Mouse (Mus musculus) megakaryocyte, embryonic 14.5 days (primary cell): ENCODE results near the gene Eepd1. TPM values are rescaled to one million over a fixed set of nuclear protein-coding genes. Genes with fewer than 3 reads are reported as not detected.

Source experiments
- H3K27me3 ChIP-seq: replicated peaks from 2 replicates; pipeline ENCODE3; 2012; ENCODE audit warnings: inconsistent platforms
- H3K36me3 ChIP-seq: replicated peaks from 2 replicates; pipeline ENCODE3; 2012; ENCODE audit warnings: low read length, inconsistent platforms, mixed read lengths
- H3K4me1 ChIP-seq: 2 replicates; pipeline ENCODE4 v1.6.1; 2012; ENCODE audit warnings: inconsistent platforms
- H3K4me3 ChIP-seq: replicated peaks from 2 replicates; pipeline ENCODE3; 2012; ENCODE audit warnings: moderate library complexity, mild to moderate bottlenecking, inconsistent platforms
- H3K9me3 ChIP-seq: 2 replicates; pipeline ENCODE4 v1.6.1; 2012; ENCODE audit warnings: inconsistent platforms
- FLI1 ChIP-seq: IDR thresholded peaks from 2 replicates; pipeline ENCODE4 v1.6.1; 2012; ENCODE audit warnings: low read length, inconsistent platforms, mixed read lengths
- GATA1 ChIP-seq: IDR thresholded peaks from 3 replicates; pipeline ENCODE4 v1.6.1; 2012; ENCODE audit warnings: mixed read lengths, low read length, inconsistent platforms, borderline replicate concordance
- polyA plus RNA-seq: library from polyadenylated mRNA; stranded (reverse); fragments of >175 nt; gene quantifications from 2 replicates; pipeline ENCODE4 v1.2.3, GENCODE M21; 2012; ENCODE audit warnings: low replicate concordance; ENCODE audit not compliant: insufficient read depth

The Eepd1 gene
- polyA plus RNA-seq, 1 experiment = 2.1 TPM

DNA sequence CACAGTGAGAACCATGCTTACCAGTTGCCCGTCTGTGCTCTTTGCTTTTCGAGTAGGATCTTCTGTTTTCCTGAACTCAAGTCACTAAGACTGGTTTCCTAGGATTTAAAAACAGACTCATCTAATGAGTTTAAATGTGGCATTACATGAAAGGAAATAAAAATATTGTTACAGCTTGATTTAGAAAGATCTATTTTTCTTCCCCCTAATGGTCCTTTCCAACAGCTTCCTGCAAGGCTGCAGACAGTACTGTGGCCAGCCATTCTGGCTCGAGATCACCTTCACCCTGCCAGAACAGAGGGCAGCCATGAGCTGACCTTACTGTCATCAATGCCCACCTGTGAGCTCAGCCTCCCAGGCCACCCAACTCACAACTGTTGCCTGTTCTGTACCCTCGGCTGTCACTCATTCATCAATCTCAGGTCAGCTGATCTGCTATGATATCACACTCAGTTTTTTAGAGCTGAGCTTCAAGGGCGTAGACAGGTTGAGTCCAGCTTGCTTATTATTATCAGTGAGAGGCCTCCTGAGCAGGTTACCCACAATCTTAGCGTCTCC is 73.0 kb downstream of the Eepd1 start:
- Histone ChIP-seq H3K9me3 (no peaks in the 10 kb centered on the region), H3K36me3 (no peaks in the 10 kb centered on the region), H3K27me3 (no peaks in the 10 kb centered on the region), H3K4me1 (no peaks in the 10 kb centered on the region), H3K4me3 (no peak overlapping the region)
- TF ChIP-seq FLI1 = no peak
- no peak for TF ChIP-seq GATA1

- TF ChIP-seq GATA1 (no peak), FLI1 (no peak)
- Histone ChIP-seq H3K9me3 (no peaks in the 10 kb centered on the region), H3K4me3 (no peak overlapping the region), H3K4me1 (no peaks in the 10 kb centered on the region), H3K36me3 (no peaks in the 10 kb centered on the region), H3K27me3 (no peaks in the 10 kb centered on the region)
Measured at GRCm38 (mm10) chr9:25555261-25555660, 73.9 kb downstream of the Eepd1 start.

DNA sequence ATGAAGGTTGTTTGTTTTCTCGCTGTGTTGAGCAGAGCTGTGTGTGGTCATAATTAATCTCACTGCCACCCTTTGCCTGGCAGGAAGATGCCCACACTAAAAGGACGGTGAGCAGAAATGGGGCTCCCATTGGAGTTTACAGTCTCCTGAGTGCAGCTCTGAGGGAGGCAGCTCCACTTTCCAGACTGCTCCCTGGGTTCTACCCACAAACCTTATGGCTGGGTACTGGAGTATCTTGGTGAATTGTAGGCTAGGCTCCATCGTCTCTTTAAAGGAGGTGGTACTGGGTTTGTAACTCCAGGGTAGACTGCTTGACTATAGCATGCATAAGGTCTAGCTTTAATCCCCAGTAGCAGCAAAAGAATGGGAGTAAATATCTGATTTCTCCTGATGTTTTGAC is 74.7 kb downstream of the Eepd1 start:
- Histone ChIP-seq H3K27me3 (no peaks in the 10 kb centered on the region), H3K36me3 (no peaks in the 10 kb centered on the region), H3K4me3 (no peak overlapping the region), H3K9me3 (no peaks in the 10 kb centered on the region), H3K4me1 (no peaks in the 10 kb centered on the region)
- TF ChIP-seq FLI1 = no peak
- no peak for TF ChIP-seq GATA1

- Histone ChIP-seq H3K27me3 (no peaks in the 10 kb centered on the region), H3K9me3 (no peaks in the 10 kb centered on the region), H3K4me1 (no peaks in the 10 kb centered on the region), H3K4me3 (no peak overlapping the region), H3K36me3 (no peaks in the 10 kb centered on the region)
- no peak for TF ChIP-seq FLI1
- TF ChIP-seq GATA1 = no peak
Measured at GRCm38 (mm10) chr9:25557378-25557777, 76.0 kb downstream of the Eepd1 start.

DNA sequence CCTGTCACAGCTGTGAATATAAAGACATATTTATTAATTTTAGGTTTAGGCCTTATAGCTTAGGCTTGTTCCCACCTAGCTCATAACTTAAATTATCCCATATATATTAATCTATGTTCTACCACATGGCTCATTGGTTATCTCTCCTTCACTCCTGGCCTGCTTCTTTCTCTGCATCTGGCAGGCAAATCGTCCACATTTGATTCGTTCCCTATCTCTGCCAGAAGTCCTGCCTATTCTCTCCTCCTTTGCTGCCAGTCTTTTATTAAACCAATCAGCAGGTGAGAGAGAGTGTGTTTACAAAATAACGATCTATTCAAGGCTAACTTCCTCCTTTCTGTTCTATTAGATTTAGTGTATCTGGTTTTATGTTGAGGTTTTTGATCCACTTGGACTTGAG is 77.5 kb downstream of the Eepd1 start:
- H3K4me1 ChIP-seq = no peaks in the 10 kb centered on the region
- no peak overlapping the region for H3K4me3 ChIP-seq
- no peaks in the 10 kb centered on the region for H3K27me3 ChIP-seq
- H3K36me3 ChIP-seq = no peaks in the 10 kb centered on the region
- 0 out of 2 replicates have a peak, but pooled peaks cover 9% of the 10 kb centered on the region for H3K9me3 ChIP-seq
- TF ChIP-seq GATA1 = no peak
- TF ChIP-seq FLI1 = no peak

DNA sequence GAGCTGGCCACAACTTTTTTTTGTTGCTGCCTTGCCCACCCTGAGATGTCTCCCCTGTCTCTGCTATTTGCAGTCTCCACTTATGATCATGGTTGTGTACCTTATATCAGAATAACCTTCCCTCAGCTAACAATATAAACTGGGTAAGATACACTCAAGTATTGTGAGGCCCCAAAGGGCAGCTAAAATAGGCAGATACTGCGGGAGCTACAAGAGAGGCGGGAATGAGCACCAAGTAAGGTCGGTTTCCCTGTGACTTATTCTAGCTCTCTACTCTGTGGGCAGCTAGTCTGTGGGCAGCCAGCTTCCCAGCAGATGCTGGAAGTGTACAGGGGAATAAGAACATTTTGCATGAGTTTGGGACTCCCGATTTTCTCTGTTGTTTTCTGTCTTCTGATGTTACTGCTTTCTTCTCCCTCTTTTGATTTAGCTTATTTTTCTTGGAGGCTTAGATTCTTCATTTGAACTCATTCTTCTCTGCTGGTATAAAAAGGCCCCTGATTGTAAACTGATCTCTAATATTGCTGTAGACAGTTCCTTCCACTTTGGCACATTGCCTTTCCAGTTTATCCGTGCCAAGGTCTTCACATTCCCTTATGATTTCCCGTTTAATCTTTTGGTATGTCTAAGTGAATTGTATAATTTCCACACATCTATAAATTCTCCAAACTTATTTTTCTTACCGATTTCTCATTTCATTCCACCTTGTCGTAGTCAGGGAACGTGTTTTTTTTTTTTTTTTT is 78.8 kb downstream of the Eepd1 start:
- Histone ChIP-seq H3K9me3 (0 out of 2 replicates have a peak, but pooled peaks cover 9% of the 10 kb centered on the region), H3K4me3 (no peak overlapping the region), H3K27me3 (no peaks in the 10 kb centered on the region), H3K36me3 (no peaks in the 10 kb centered on the region), H3K4me1 (no peaks in the 10 kb centered on the region)
- TF ChIP-seq FLI1 (no peak), GATA1 (no peak)

GRCm38 (mm10) chr9:25561143-25561542 is 79.8 kb downstream of the Eepd1 start:
- Histone ChIP-seq H3K9me3 (0 out of 2 replicates have a peak, but pooled peaks cover 9% of the 10 kb centered on the region), H3K27me3 (no peaks in the 10 kb centered on the region)
- TF ChIP-seq GATA1 (no peak), FLI1 (no peak)

GRCm38 (mm10) chr9:25563806-25564205 is 82.5 kb downstream of the Eepd1 start:
- TF ChIP-seq GATA1 (no peak), FLI1 (no peak)
- Histone ChIP-seq H3K4me1 (no peaks in the 10 kb centered on the region), H3K9me3 (0 out of 2 replicates have a peak, but pooled peaks cover 9% of the 10 kb centered on the region), H3K27me3 (no peaks in the 10 kb centered on the region), H3K36me3 (no peaks in the 10 kb centered on the region), H3K4me3 (no peak overlapping the region)

More at GRCm38 (mm10) chr9:25561143-25561542, 79.8 kb downstream of the Eepd1 start:
- Histone ChIP-seq H3K4me1 (no peaks in the 10 kb centered on the region), H3K4me3 (no peak overlapping the region), H3K36me3 (no peaks in the 10 kb centered on the region)

- Histone ChIP-seq H3K9me3 (0 out of 2 replicates have a peak, but pooled peaks cover 9% of the 10 kb centered on the region), H3K36me3 (no peaks in the 10 kb centered on the region), H3K4me1 (no peaks in the 10 kb centered on the region), H3K27me3 (no peaks in the 10 kb centered on the region), H3K4me3 (no peak overlapping the region)
- no peak for TF ChIP-seq GATA1
- TF ChIP-seq FLI1 = no peak
Measured at GRCm38 (mm10) chr9:25567071-25567470, 85.7 kb downstream of the Eepd1 start.

- Histone ChIP-seq H3K36me3 (no peaks in the 10 kb centered on the region), H3K27me3 (no peaks in the 10 kb centered on the region), H3K4me1 (no peaks in the 10 kb centered on the region), H3K4me3 (no peak overlapping the region), H3K9me3 (no peaks in the 10 kb centered on the region)
- no peak for TF ChIP-seq GATA1
- no peak for TF ChIP-seq FLI1
Measured at GRCm38 (mm10) chr9:25568783-25569182, 87.4 kb downstream of the Eepd1 start.
